In genomic region chr12:3792248-3792647, GRCm38 (mm10) we compare ENCODE assay signal across 8 mouse cellular contexts. TPM values are rescaled to one million over a fixed set of nuclear protein-coding genes. Genes with fewer than 3 reads are reported as not detected.
DNase-seq lines count a peak whose midpoint lies in the region; ATAC-seq and TF ChIP-seq lines count a peak whose summit lies in the region.

No protein-coding gene starts in this region.

- no peak overlapping the region for H3ac ChIP-seq in myocyte (ENCODE audit: control insufficient read depth, insufficient read length)

- H3K27ac ChIP-seq in kidney, postnatal 0 days, result no peak overlapping the region
- peak overlapping the region; percentile 41; the same call in 1 of the 2 replicates for H3K27ac ChIP-seq in hindbrain, postnatal 0 days

- no peaks in the 10 kb centered on the region for H3K9me3 ChIP-seq in kidney, postnatal 0 days (replicated peaks; ENCODE audit: low read length)
- no peaks in the 10 kb centered on the region for H3K9me3 ChIP-seq in hindbrain, postnatal 0 days (ENCODE audit: low read length)

- TF ChIP-seq CTCF in kidney, postnatal 0 days (IDR thresholded peaks at IDR 0.05; ENCODE audit: low read depth), result no peak
- no peak for TF ChIP-seq CTCF in hindbrain, postnatal 0 days (IDR thresholded peaks at IDR 0.05; ENCODE audit: low read depth)

- H3K4me2 ChIP-seq in kidney, postnatal 0 days (ENCODE audit: low read length), result peak overlapping the region; percentile 67
- H3K4me2 ChIP-seq in hindbrain, postnatal 0 days (ENCODE audit: low read depth, low read length), result peak overlapping the region; percentile 60
- peak overlapping the region; percentile 73 for H3K4me2 ChIP-seq in myocyte (ENCODE audit: low read depth)

- no peak; the same call in 1 of the 2 replicates for ATAC-seq in kidney, postnatal 0 days (replicated peaks; ENCODE audit: low FRiP score, low read depth)
- ATAC-seq in hindbrain, postnatal 0 days, result peak; percentile 24; the same call in 1 of the 2 replicates

- WGBS in kidney, postnatal 0 days, result 12% methylated on average over 8 of the region's 8 CpGs
- WGBS in hindbrain, postnatal 0 days, result 18% methylated on average over 8 of the region's 8 CpGs

- DNase-seq in kidney, postnatal 0 days (ENCODE audit: low spot score), result no peak
- no peak for DNase-seq in kidney, postnatal 25 days
- peak; percentile 33 for DNase-seq in embryo, embryonic 11 days
- no peak for DNase-seq in hindbrain, postnatal 0 days (ENCODE audit: low spot score)
- DNase-seq in right cerebral cortex, postnatal 36 days (ENCODE audit: low spot score in 2 of 2), result no peak
- no peak for DNase-seq in B cell, adult 2 months
- DNase-seq in gastrocnemius, postnatal 25 days, result no peak

- H3K4me3 ChIP-seq in kidney, postnatal 0 days (replicated peaks; ENCODE audit: low read depth, low read length), result peak overlapping the region; percentile 33
- peak overlapping the region; percentile 26 for H3K4me3 ChIP-seq in hindbrain, postnatal 0 days (ENCODE audit: low read length)
- H3K4me3 ChIP-seq in myocyte, result no peak overlapping the region

- H3K9ac ChIP-seq in kidney, postnatal 0 days (ENCODE audit: low read depth, low read length), result peak overlapping the region; percentile 62; the same call in 1 of the 2 replicates
- H3K9ac ChIP-seq in hindbrain, postnatal 0 days (replicated peaks; ENCODE audit: low read length), result peak overlapping the region; percentile 55

- no peak for TF ChIP-seq POLR2A in myocyte (IDR thresholded peaks at IDR 0.05; ENCODE audit: insufficient read length, low read depth)

- H3K27me3 ChIP-seq in kidney, postnatal 0 days (ENCODE audit: insufficient read depth, low read length), result no peaks in the 10 kb centered on the region
- H3K27me3 ChIP-seq in hindbrain, postnatal 0 days (ENCODE audit: insufficient read depth, low read length), result no peaks in the 10 kb centered on the region
- H3K27me3 ChIP-seq in myocyte (ENCODE audit: control insufficient read depth, insufficient read depth, insufficient read length), result no peaks in the 10 kb centered on the region

- H3K79me2 ChIP-seq in myocyte (ENCODE audit: control insufficient read depth, insufficient read depth), result no peaks in the 10 kb centered on the region

- no peaks in the 10 kb centered on the region for H3K36me3 ChIP-seq in kidney, postnatal 0 days (ENCODE audit: insufficient read depth, low read length)
- H3K36me3 ChIP-seq in hindbrain, postnatal 0 days (ENCODE audit: insufficient read depth, low read length), result no peaks in the 10 kb centered on the region
- no peaks in the 10 kb centered on the region for H3K36me3 ChIP-seq in myocyte (ENCODE audit: control insufficient read depth, insufficient read depth)

- H3K4me1 ChIP-seq in kidney, postnatal 0 days (replicated peaks; ENCODE audit: insufficient read depth, low read length), result 0 out of 2 replicates have a peak, but pooled peaks cover 3% of the 10 kb centered on the region
- peaks cover 11% of the 10 kb centered on the region for H3K4me1 ChIP-seq in hindbrain, postnatal 0 days (ENCODE audit: insufficient read depth, low read length)

TF ChIP-seq in myocyte, 11 proteins besides CTCF, POLR2A, EP300 and RAD21:
- TF ChIP-seq MYOG (IDR thresholded peaks at IDR 0.05; ENCODE audit: control insufficient read depth in 1 of 3, insufficient read depth in 1 of 3, insufficient read length in 2 of 3, low read depth in 2 of 3) (no peak), CEBPB (IDR thresholded peaks at IDR 0.05; ENCODE audit: insufficient read depth, poor library complexity, severe bottlenecking) (no peak), TCF3 (IDR thresholded peaks at IDR 0.05; ENCODE audit: insufficient read length, low read depth) (no peak), E2F4 (IDR thresholded peaks at IDR 0.05; ENCODE audit: insufficient read depth) (no peak), TCF12 (IDR thresholded peaks at IDR 0.05; ENCODE audit: insufficient read depth, poor library complexity, severe bottlenecking) (no peak), REST (IDR thresholded peaks at IDR 0.05; ENCODE audit: insufficient read depth, insufficient read length) (no peak), MYOD1 (IDR thresholded peaks at IDR 0.05; ENCODE audit: control insufficient read depth in 1 of 3, insufficient read length in 2 of 3, low read depth in 2 of 3) (no peak), USF1 (IDR thresholded peaks at IDR 0.05; ENCODE audit: low read depth) (no peak), SRF (IDR thresholded peaks at IDR 0.05; ENCODE audit: control insufficient read depth, insufficient read length, low read depth) (no peak), MAX (IDR thresholded peaks at IDR 0.05; ENCODE audit: low read depth) (no peak), POLR2AphosphoS2 (IDR thresholded peaks at IDR 0.05; ENCODE audit: insufficient read length, low read depth) (no peak)

RNA-seq across cellular contexts. Expression of gene Dnmt3a, which starts 13.6 kb away (rescaled TPM):
- polyA plus RNA-seq in kidney, postnatal 0 days (2015; fragmentation: Nextera tagmentation; extraction: Ambion mirVana), result 96.5 and 112 TPM in 2 replicates
- 81.8 and 90.3 TPM in 2 replicates for total RNA-seq in hindbrain, postnatal 0 days (2014; rRNA removed)
- polyA plus RNA-seq in hindbrain, postnatal 0 days (2015; fragmentation: Nextera tagmentation; extraction: Ambion mirVana), result 133 and 134 TPM in 2 replicates
- polyA plus RNA-seq in myocyte (2012; fragmentation: generic; extraction: Trizol), result 4.6 TPM
- 100 to 1,000 TPM; 107 to 110 TPM for total RNA-seq in gastrocnemius, postnatal 25 days (2021)

Comparison
In these comparisons a context has a peak if more than half of its experiments do, and no peak if none do; other contexts are left out.
1. RNA of gene Dnmt3a, which starts 13.6 kb away (polyA plus RNA-seq): 133 to 134 TPM in hindbrain, postnatal 0 days and 96.5 to 112 TPM in kidney, postnatal 0 days; 4.6 TPM in myocyte (single experiment); every median in the first group is over 10 times any median in the second.
2. Peak in every context shown above with its lines, with median percentiles within 50 percentile points of each other: H3K4me2 ChIP-seq.